Mouse (Mus musculus): Measurements from ENCODE around the gene Myo6. TPM values are rescaled to one million over a fixed set of nuclear protein-coding genes. Genes with fewer than 3 reads are reported as not detected.

The Myo6 gene
- polyA plus RNA-seq (2012; rRNA removed): 39.5 and 54.6 TPM in 2 replicates

GRCm38 (mm10) chr9:80164611-80165474, at the start of gene Myo6:
Gene Myo6 (plus strand): TSS chr9:80165031.
- DNase-seq (ENCODE audit: low read depth): no peak

- DNase-seq (ENCODE audit: low read depth): no peak
Measured at GRCm38 (mm10) chr9:80145992-80146587, 18.7 kb upstream of the Myo6 start.

GRCm38 (mm10) chr9:80149594-80149993, 15.2 kb upstream of the Myo6 start:
- no peak for DNase-seq (ENCODE audit: low read depth)

- DNase-seq (ENCODE audit: low read depth): no peak
Measured at GRCm38 (mm10) chr9:80155277-80155676, 9.6 kb upstream of the Myo6 start.

- no peak for DNase-seq (ENCODE audit: low read depth)
Measured at GRCm38 (mm10) chr9:80156780-80157179, 8.1 kb upstream of the Myo6 start.

- DNase-seq (ENCODE audit: low read depth): no peak
Measured at GRCm38 (mm10) chr9:80157840-80158465, 6.9 kb upstream of the Myo6 start.

GRCm38 (mm10) chr9:80158937-80159336, 5.9 kb upstream of the Myo6 start:
- no peak for DNase-seq (ENCODE audit: low read depth)

GRCm38 (mm10) chr9:80161451-80161850, 3.4 kb upstream of the Myo6 start:
- no peak for DNase-seq (ENCODE audit: low read depth)

GRCm38 (mm10) chr9:80163126-80163723, 1.6 kb upstream of the Myo6 start:
- DNase-seq (ENCODE audit: low read depth): no peak

- DNase-seq (ENCODE audit: low read depth): no peak
Measured at GRCm38 (mm10) chr9:80164191-80164590, 640 bp upstream of the Myo6 start.

- no peak for DNase-seq (ENCODE audit: low read depth)
Measured at GRCm38 (mm10) chr9:80165690-80166089, 859 bp downstream of the Myo6 start.

- DNase-seq (ENCODE audit: low read depth): no peak
Measured at GRCm38 (mm10) chr9:80166425-80166824, 1.6 kb downstream of the Myo6 start.

- no peak for DNase-seq (ENCODE audit: low read depth)
Measured at GRCm38 (mm10) chr9:80167089-80167488, 2.3 kb downstream of the Myo6 start.

- no peak for DNase-seq (ENCODE audit: low read depth)
Measured at GRCm38 (mm10) chr9:80169551-80169950, 4.7 kb downstream of the Myo6 start.

- DNase-seq (ENCODE audit: low read depth): no peak
Measured at GRCm38 (mm10) chr9:80171241-80171640, 6.4 kb downstream of the Myo6 start.

GRCm38 (mm10) chr9:80172396-80173222, 7.8 kb downstream of the Myo6 start:
- no peak for DNase-seq (ENCODE audit: low read depth)

GRCm38 (mm10) chr9:80173629-80174028, 8.8 kb downstream of the Myo6 start:
- no peak for DNase-seq (ENCODE audit: low read depth)

- DNase-seq (ENCODE audit: low read depth): no peak
Measured at GRCm38 (mm10) chr9:80176696-80177478, 12.1 kb downstream of the Myo6 start.

GRCm38 (mm10) chr9:80178670-80179069, 13.8 kb downstream of the Myo6 start:
- DNase-seq (ENCODE audit: low read depth): no peak

GRCm38 (mm10) chr9:80179688-80180087, 14.9 kb downstream of the Myo6 start:
- no peak for DNase-seq (ENCODE audit: low read depth)

- no peak for DNase-seq (ENCODE audit: low read depth)
Measured at GRCm38 (mm10) chr9:80180771-80181170, 15.9 kb downstream of the Myo6 start.

All from gonadal fat pad, adult 2 months (tissue).